Mouse (Mus musculus): Measurements from ENCODE around the gene Myd88. TPM values are rescaled to one million over a fixed set of nuclear protein-coding genes. Genes with fewer than 3 reads are reported as not detected.

The Myd88 gene
- polyA plus RNA-seq, 1 experiment from 2014 or later = 30.3 TPM

GRCm38 (mm10) chr9:119337842-119338241 lies 3.4 kb downstream of the Myd88 start:
- Histone ChIP-seq H3K4me2 (ENCODE audit: low read length) (no peak overlapping the region), H3K36me3 (ENCODE audit: control insufficient read depth, insufficient read depth, low read length) (peaks cover 10% of the 10 kb centered on the region), H3K27me3 (replicated peaks; ENCODE audit: control insufficient read depth, insufficient read depth, low read length) (no peaks in the 10 kb centered on the region), H3K4me3 (ENCODE audit: low read depth, low read length) (no peak overlapping the region), H3K27ac (ENCODE audit: low read depth) (no peak overlapping the region), H3K9me3 (ENCODE audit: control insufficient read depth, low read length) (no peaks in the 10 kb centered on the region), H3K9ac (ENCODE audit: low read length) (no peak overlapping the region), H3K4me1 (replicated peaks; ENCODE audit: control insufficient read depth, insufficient read depth, low read length) (peaks cover 13% of the 10 kb centered on the region)
- DNase-seq (ENCODE audit: low spot score) (no peak), ATAC-seq (replicated peaks; ENCODE audit: low FRiP score, low TSS enrichment, low read depth) (no peak)
- WGBS = 95% methylated on average over 14 of the region's 14 CpGs

- Histone ChIP-seq H3K4me1 (replicated peaks; ENCODE audit: control insufficient read depth, insufficient read depth, low read length) (peaks cover 2% of the 10 kb centered on the region; the same call in 1 of the 2 replicates), H3K4me2 (ENCODE audit: low read length) (no peak overlapping the region)
- 77% methylated on average over 4 of the region's 4 CpGs for WGBS
These were observed 5.6 kb downstream of the Myd88 start for GRCm38 (mm10) chr9:119335571-119335970.

DNA sequence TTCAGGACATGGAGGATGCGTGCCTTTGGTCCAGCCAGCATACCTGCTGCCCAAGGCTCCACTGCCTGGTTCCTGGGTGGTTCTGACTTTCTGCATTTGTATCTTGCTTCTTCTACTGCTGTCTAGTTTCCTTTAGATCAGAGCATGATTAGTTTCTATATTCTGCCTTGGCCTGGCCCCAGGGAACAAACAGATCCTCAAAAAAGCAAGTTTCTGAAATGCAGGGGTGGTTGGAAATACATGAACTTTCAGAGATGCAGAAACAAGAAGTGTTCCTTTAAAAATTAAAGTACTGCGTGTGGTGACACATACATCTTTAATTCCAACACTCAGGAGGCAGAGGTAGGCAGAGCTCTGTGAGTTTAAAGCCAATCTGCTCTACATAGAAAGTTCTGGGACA lies 6.4 kb downstream of the Myd88 start:
- Histone ChIP-seq H3K9me3 (ENCODE audit: control insufficient read depth, low read length) (no peaks in the 10 kb centered on the region), H3K4me3 (ENCODE audit: low read depth, low read length) (no peak overlapping the region), H3K27ac (ENCODE audit: low read depth) (no peak overlapping the region), H3K27me3 (replicated peaks; ENCODE audit: control insufficient read depth, insufficient read depth, low read length) (no peaks in the 10 kb centered on the region), H3K36me3 (ENCODE audit: control insufficient read depth, insufficient read depth, low read length) (peaks cover 9% of the 10 kb centered on the region), H3K4me1 (replicated peaks; ENCODE audit: control insufficient read depth, insufficient read depth, low read length) (no peaks in the 10 kb centered on the region), H3K4me2 (ENCODE audit: low read length) (no peak overlapping the region), H3K9ac (ENCODE audit: low read length) (no peak overlapping the region)
- DNase-seq (ENCODE audit: low spot score) (no peak), ATAC-seq (replicated peaks; ENCODE audit: low FRiP score, low TSS enrichment, low read depth) (no peak)
- WGBS = 82% methylated on average over 2 of the region's 2 CpGs

More at GRCm38 (mm10) chr9:119335571-119335970, 5.6 kb downstream of the Myd88 start:
- H3K27me3 ChIP-seq (replicated peaks; ENCODE audit: control insufficient read depth, insufficient read depth, low read length) = no peaks in the 10 kb centered on the region
- peaks cover 9% of the 10 kb centered on the region for H3K36me3 ChIP-seq (ENCODE audit: control insufficient read depth, insufficient read depth, low read length)
- H3K9me3 ChIP-seq (ENCODE audit: control insufficient read depth, low read length) = no peaks in the 10 kb centered on the region
- no peak for ATAC-seq (replicated peaks; ENCODE audit: low FRiP score, low TSS enrichment, low read depth)
- H3K27ac ChIP-seq (ENCODE audit: low read depth) = no peak overlapping the region
- no peak overlapping the region for H3K9ac ChIP-seq (ENCODE audit: low read length)
- no peak for DNase-seq (ENCODE audit: low spot score)
- no peak overlapping the region for H3K4me3 ChIP-seq (ENCODE audit: low read depth, low read length)

GRCm38 (mm10) chr9:119334324-119334723 lies 6.9 kb downstream of the Myd88 start:
- no peak overlapping the region for H3K4me3 ChIP-seq (ENCODE audit: low read depth, low read length)
- peaks cover 9% of the 10 kb centered on the region for H3K36me3 ChIP-seq (ENCODE audit: control insufficient read depth, insufficient read depth, low read length)
- H3K4me1 ChIP-seq (replicated peaks; ENCODE audit: control insufficient read depth, insufficient read depth, low read length) = no peaks in the 10 kb centered on the region
- no peak overlapping the region for H3K4me2 ChIP-seq (ENCODE audit: low read length)
- 53% methylated on average over 10 of the region's 10 CpGs for WGBS
- no peaks in the 10 kb centered on the region for H3K27me3 ChIP-seq (replicated peaks; ENCODE audit: control insufficient read depth, insufficient read depth, low read length)
- DNase-seq (ENCODE audit: low spot score) = no peak
- no peaks in the 10 kb centered on the region for H3K9me3 ChIP-seq (ENCODE audit: control insufficient read depth, low read length)
- H3K27ac ChIP-seq (ENCODE audit: low read depth) = no peak overlapping the region
- ATAC-seq (replicated peaks; ENCODE audit: low FRiP score, low TSS enrichment, low read depth) = no peak
- 0 out of 2 replicates have a peak overlapping the region, but pooled peaks have one; percentile 13 for H3K9ac ChIP-seq (ENCODE audit: low read length)

GRCm38 (mm10) chr9:119330186-119330963 lies 10.8 kb downstream of the Myd88 start:
- Histone ChIP-seq H3K9me3 (ENCODE audit: control insufficient read depth, low read length) (no peaks in the 10 kb centered on the region), H3K4me3 (ENCODE audit: low read depth, low read length) (no peak overlapping the region), H3K4me1 (replicated peaks; ENCODE audit: control insufficient read depth, insufficient read depth, low read length) (no peaks in the 10 kb centered on the region), H3K4me2 (ENCODE audit: low read length) (no peak overlapping the region), H3K27me3 (replicated peaks; ENCODE audit: control insufficient read depth, insufficient read depth, low read length) (no peaks in the 10 kb centered on the region), H3K27ac (ENCODE audit: low read depth) (no peak overlapping the region), H3K36me3 (ENCODE audit: control insufficient read depth, insufficient read depth, low read length) (no peaks in the 10 kb centered on the region), H3K9ac (ENCODE audit: low read length) (no peak overlapping the region)
- ATAC-seq (replicated peaks; ENCODE audit: low FRiP score, low TSS enrichment, low read depth) (no peak), DNase-seq (ENCODE audit: low spot score) (no peak)
- 88% methylated on average over 15 of the region's 15 CpGs for WGBS

DNA sequence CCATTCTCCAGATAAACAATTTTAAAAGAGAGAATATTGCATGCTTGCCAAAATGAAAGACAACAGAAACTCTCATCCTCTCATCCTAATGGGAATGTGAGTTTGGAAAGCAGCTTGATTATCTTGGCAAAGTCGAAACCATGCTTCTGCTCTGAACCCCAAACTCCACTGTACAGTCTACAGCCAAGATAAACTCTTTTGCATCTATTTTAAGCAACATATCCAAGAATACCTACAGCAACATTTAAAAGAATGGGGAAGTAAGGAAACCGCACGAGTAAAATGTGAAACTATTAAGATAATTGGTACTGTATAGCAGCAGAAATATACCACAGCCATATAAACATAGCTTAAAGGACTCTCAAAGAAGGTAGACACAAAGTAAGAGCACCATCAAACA lies 12.7 kb downstream of the Myd88 start:
- Histone ChIP-seq H3K9me3 (ENCODE audit: control insufficient read depth, low read length) (no peaks in the 10 kb centered on the region), H3K9ac (ENCODE audit: low read length) (no peak overlapping the region), H3K4me3 (ENCODE audit: low read depth, low read length) (no peak overlapping the region), H3K4me1 (replicated peaks; ENCODE audit: control insufficient read depth, insufficient read depth, low read length) (0 out of 2 replicates have a peak, but pooled peaks cover under 1% of the 10 kb centered on the region), H3K36me3 (ENCODE audit: control insufficient read depth, insufficient read depth, low read length) (no peaks in the 10 kb centered on the region), H3K4me2 (ENCODE audit: low read length) (no peak overlapping the region), H3K27me3 (replicated peaks; ENCODE audit: control insufficient read depth, insufficient read depth, low read length) (no peaks in the 10 kb centered on the region), H3K27ac (ENCODE audit: low read depth) (no peak overlapping the region)
- DNase-seq (ENCODE audit: low spot score) (no peak), ATAC-seq (replicated peaks; ENCODE audit: low FRiP score, low TSS enrichment, low read depth) (no peak)
- WGBS = 88% methylated on average over 3 of the region's 3 CpGs

DNA sequence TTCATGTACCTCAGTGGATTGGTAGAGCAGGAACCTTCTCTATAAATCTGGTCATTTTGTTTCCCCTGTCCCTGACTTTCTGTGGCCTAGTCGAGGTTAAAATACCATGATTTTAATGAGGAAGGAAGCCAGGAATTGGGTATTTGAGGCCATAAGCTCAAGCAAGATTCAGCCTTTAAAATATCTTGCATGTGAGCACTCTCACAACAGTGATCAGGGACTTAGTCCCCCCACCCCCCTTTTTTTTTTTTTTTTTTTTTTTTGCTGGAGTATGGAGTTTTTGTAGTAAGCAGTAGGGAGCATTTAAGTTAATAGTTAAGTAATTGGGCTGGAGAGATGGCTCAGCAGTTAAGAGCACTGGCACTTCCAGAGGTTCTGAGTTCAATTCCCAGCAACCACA lies 17.1 kb downstream of the Myd88 start:
- DNase-seq (ENCODE audit: low spot score) = no peak

DNA sequence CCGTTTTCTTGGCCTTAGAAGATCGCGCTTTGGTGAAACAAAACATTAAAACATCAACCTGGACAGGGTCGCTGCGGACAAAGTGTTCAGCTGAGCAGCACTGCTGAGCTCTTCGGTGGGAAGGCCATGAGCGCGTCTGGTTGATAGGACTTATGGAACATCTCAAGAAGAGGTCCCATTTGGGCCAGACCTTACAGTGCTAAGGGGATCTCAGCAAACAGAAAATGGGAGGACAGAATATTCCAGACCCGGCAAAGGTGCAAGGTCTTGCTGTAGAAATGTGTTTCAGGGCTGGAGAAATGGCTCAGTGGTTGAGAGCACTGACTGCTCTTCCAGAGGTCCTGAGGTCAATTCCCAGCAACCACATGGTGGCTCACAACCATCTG lies 18.0 kb downstream of the Myd88 start:
- Histone ChIP-seq H3K4me1 (replicated peaks; ENCODE audit: control insufficient read depth, insufficient read depth, low read length) (peaks cover 10% of the 10 kb centered on the region), H3K9me3 (ENCODE audit: control insufficient read depth, low read length) (no peaks in the 10 kb centered on the region), H3K27ac (ENCODE audit: low read depth) (peak overlapping the region; percentile 92), H3K4me2 (ENCODE audit: low read length) (peak overlapping the region; percentile 95), H3K9ac (ENCODE audit: low read length) (peak overlapping the region; percentile 76), H3K4me3 (ENCODE audit: low read depth, low read length) (peak overlapping the region; percentile 86), H3K36me3 (ENCODE audit: control insufficient read depth, insufficient read depth, low read length) (no peaks in the 10 kb centered on the region), H3K27me3 (replicated peaks; ENCODE audit: control insufficient read depth, insufficient read depth, low read length) (no peaks in the 10 kb centered on the region)
- 6% methylated on average over 9 of the region's 9 CpGs for WGBS
- DNase-seq (ENCODE audit: low spot score) (no peak), ATAC-seq (replicated peaks; ENCODE audit: low FRiP score, low TSS enrichment, low read depth) (peak; percentile 20)

More for the DNA sequence above, 17.1 kb downstream of the Myd88 start:
- Histone ChIP-seq H3K27ac (ENCODE audit: low read depth) (no peak overlapping the region), H3K4me1 (replicated peaks; ENCODE audit: control insufficient read depth, insufficient read depth, low read length) (peaks cover 10% of the 10 kb centered on the region), H3K9ac (ENCODE audit: low read length) (no peak overlapping the region), H3K9me3 (ENCODE audit: control insufficient read depth, low read length) (no peaks in the 10 kb centered on the region), H3K4me3 (ENCODE audit: low read depth, low read length) (no peak overlapping the region), H3K27me3 (replicated peaks; ENCODE audit: control insufficient read depth, insufficient read depth, low read length) (no peaks in the 10 kb centered on the region), H3K36me3 (ENCODE audit: control insufficient read depth, insufficient read depth, low read length) (no peaks in the 10 kb centered on the region), H3K4me2 (ENCODE audit: low read length) (no peak overlapping the region)
- WGBS = 62% methylated on average over 1 of the region's 1 CpGs
- no peak for ATAC-seq (replicated peaks; ENCODE audit: low FRiP score, low TSS enrichment, low read depth)

Measured in intestine, embryonic 14.5 days (tissue).